Mouse (Mus musculus) c-Kit-positive CD71-positive TER-119-negative erythroid progenitor cells, embryonic 14.5 days (primary cell): ENCODE measurements around the gene 1810010H24Rik.
"Not testable (repeated sequence)": the region's sequence is repeated elsewhere in the genome, so short reads cannot be mapped to it uniquely, and the experiment has no call there.

ENCODE experiments used
- DNase-seq: peaks from one replicate; pipeline ENCODE4 v3.0.0-alpha.2; 2013; ENCODE audit warnings: low read depth

1810010H24Rik gene

DNA sequence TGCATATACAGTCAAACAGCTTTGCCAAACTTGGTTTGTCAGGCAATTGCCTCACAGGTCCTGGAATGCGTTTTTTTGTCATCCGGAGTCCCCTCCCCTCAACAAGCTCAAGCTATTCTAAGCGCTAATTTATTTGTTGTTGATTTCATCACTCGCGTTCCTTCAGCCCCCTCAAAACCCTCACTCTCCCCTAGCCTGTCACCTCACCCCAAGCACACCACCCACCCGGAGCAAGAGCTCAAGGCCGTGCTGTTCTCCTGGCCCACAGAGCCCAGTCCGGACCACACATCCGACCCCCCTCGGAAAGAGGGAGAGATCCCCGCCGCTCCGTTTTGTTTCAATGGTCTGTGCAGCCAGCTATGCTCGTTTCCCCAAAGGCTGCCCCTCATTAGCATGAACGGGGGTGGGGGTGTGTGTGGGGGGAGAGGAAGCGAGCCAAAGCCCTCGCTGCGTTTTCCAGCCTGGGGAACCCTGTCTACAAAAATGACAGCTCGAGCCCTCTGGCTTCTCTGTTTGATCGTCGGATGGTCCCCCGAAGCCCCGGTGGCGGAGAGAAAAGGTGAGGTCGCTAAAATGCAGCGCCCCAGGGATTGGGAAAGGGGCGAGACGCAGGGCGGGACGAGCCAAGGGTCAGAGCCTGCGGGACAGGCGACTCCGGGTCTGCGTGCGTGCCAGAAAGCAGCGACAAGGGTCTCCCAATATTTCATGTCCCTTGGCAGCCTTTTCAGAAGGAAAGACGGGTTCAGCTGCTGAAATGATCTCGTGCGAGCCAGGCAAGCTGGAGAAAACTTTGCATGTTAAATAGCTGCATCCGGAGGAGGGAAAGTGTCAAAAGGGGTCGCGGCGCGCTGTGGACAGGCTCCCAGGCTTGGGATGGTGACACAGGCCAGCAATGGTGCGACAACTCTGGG lies at the start of gene 1810010H24Rik:
TSS of gene 1810010H24Rik (plus strand) at position 271 of the 911 bp plus-strand sequence.
- no peak for DNase-seq

DNA sequence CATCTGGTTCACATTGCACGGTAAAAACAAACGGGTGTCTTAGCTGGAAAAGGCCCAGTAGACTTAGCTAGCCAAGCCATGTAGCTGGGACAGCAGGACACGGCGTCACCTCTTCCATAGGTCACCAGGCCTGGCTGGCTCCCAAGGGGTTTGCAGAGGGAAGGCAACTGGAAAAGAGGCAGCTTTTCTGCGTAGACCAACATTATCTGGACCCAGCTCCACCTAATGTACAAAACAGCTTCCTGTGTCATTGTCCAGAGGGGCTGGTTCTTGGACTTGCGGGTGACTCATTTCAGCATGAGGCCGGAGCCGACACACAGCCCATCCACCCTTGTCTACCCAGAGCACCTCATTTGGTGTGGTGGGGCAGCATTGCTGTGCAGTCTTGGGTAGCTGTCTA lies 49.3 kb upstream of the 1810010H24Rik start:
- DNase-seq, result no peak

DNA sequence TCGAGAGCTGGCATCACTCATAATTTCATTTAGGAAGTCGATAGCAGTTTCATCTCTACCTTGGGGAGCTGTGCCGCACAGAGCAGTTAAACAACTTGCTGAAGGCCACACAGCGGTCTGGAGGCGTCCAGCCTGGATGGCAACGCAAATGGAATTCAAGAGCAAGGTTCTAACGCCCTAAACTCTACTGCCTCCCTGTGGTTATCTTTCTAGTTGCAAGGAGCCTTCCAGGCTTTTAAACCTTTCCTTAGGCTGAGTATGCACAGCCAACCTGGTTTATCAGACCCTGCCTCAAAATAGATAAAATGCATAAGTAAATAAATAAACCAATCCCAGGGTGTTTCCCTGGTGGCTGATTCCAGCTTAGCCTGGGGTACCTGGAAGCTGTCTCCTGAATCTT lies 45.0 kb upstream of the 1810010H24Rik start:
- peak; percentile 60 for DNase-seq

DNA sequence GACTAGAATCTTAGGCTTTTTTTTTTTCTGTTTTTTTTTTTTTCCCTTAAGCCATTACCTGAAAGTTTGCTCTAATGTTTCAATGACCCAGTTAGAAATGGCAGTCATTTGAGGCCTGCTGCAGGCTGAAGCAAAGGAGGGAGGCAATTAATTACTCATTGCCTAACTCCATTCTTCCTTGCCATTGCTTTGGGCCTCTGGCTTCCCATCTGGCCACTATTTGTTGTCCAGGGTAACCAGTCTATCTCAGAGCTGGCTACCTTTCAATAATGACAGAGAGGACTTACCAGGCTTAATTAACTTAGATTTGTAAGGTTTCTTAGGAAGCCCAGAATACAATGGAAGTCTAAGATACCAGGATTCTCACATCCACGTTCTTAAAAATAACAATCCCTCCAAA lies 43.7 kb upstream of the 1810010H24Rik start:
- DNase-seq, result no peak

DNA sequence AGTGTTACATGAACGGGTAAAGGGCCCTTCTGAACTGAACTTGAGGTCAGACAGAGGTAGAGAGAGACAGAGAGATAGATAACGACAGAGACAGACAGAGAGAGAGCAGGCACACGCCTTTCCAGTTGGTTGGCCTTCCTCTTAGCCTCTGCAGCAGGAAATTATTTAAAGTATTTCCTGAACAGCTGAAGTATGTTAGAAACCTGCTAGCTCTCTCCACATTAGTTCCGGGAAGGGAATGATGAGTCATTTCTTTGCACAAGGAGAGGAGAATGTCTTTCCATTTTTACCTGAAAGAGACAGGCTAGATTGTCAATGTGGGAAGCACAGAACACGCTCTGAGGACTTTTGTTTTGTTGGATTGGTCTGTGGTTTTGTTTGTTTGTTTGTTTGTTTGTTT lies 43.1 kb upstream of the 1810010H24Rik start:
- DNase-seq, result no peak

DNA sequence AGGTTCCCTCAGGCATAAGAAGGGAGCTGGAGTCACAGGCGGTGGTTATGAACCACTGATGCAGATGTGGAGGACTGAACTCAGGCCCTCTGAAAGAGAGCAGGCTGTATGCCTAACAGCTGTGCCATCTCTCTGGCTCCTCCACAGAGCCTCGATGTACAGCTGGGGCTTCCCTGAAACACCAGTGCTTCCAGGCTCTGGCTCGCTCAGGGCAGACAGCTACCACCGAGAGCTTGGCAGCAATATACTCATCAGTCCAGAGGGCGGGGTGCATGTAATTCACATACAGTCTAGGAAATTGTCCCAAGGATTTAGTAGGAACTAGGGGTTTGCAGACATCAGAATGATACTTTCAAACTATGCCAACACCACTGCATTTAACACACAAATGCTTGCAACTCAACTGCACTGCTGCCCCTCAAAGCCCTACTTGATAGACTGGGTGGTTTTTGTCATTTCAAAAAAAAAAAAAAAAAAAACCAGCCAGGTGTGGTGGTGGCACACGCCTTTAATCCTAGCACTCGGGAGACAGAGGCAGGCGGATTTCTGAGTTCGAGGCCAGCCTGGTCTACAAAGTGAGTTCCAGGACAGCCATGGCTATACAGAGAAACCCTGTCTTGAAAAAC lies 39.4 kb upstream of the 1810010H24Rik start:
- not testable (repeated sequence) for DNase-seq

DNA sequence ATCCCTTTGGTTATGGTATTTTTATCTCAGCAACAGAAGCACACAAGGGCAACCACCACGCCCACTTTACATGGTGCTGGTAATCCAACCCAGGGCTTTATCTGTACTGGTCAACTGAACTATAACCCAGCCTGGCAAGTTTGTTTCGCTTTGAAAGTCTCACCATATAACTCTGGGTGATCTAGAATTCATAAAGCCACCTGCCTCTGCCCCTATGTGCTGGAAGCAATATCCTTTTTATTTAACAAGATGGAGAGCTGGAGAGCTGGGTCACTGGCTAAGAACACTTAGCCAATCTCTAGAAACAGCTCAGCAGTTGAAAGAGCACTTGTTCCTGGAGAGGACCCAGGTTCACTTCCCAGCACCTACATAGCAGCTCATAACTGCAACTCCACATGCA lies 38.1 kb upstream of the 1810010H24Rik start:
- no peak for DNase-seq

DNA sequence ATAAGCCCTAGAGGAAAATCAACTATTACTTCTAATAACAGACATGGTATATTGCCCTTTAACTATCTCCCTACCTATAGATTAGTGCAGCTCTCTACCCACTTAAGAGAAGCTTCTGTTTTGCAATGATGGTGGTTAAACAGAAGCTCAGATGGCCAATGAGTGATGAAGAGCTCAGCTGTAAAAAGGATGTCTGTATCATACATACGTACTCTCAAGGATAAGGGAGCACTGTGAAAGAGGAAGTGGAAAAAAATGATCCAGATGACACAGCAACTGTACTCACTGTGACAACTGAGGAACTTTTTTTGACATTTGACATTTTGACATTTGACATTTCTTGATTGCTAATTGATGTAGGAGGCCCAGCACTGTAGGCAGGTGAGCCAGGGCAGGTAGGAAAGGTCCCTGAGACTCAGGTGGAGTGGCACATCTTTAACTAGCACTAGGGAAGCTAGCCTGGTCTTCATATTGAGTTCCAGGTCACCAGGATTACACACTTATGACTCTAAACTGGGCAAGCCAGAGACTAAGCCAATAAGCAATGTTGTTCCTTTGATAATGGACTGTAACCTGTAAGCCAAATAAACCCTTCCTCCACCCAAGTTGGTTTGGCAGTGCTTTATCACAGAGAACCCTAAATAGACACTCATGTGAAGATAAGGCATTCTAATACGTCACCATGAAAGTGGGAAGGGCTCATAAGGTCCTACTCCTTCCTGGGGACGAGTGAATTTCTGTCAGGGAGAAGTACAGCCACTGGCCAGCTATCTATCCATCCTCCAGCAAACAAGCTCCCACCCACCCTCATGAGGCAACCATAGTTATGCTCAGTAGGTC lies 31.0 kb upstream of the 1810010H24Rik start:
- DNase-seq, result peak; percentile 76

DNA sequence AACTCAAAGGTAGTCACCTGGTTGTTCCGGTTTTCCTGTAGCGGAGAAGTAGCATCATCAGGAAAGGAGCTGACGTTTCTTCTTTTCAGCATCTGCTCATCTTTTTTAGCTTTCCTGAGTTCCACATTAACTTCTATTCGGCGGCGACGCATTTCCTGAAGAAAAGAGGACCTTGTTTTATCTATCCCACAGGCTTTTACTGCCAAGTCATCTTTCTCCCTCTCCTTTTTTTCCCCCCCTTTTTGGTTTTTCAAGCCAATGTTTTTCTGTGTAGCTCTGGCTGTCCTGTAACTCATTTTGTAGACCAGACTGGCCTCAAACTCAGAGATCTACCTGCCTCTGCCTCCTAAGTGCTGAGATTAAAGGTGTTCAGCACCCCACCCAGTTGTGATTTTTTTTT lies 29.0 kb upstream of the 1810010H24Rik start:
- DNase-seq, result not testable (repeated sequence)

DNA sequence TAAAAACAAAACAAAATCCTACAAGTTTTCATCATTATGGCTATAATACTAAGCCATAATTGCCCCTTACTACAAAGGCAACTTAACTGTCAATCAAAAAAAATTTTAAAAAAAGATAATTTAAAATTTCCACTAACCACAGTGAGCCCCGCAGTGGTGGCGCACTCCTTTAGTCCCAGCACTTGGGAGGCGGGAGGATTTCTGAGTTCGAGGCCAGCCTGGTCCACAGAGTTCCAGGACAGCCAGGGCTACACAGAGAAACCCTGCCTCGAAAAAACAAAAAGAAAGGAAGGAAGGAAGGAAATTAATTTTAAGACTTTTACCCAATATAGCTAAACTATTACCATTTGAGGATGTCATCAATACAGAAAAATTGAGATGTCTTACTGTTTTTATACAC lies 27.5 kb upstream of the 1810010H24Rik start:
- no peak for DNase-seq

DNA sequence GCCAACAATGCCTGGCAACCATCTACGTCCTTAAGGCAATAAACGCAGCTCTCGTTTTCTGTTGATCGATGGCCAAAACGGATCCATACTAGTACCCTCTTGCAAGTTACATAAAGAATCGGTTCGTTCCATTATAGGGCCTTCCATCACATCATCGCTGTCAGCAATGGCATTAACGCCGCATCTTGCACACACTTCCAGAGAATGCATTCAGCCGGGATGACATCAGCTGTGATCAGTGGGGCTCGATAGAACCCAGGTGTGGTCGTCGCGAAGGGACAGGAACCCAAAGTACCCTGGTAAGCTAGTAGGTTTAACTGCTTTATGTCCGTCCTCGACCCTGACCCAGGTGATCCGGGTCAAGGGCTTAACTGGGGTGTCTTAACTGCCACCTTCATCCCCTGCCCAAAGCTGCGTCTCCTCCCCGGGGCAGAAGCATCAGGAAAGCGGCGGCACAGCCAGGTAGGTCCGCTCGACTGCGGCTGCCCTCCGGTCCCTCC lies 26.8 kb upstream of the 1810010H24Rik start:
- DNase-seq, result no peak

DNA sequence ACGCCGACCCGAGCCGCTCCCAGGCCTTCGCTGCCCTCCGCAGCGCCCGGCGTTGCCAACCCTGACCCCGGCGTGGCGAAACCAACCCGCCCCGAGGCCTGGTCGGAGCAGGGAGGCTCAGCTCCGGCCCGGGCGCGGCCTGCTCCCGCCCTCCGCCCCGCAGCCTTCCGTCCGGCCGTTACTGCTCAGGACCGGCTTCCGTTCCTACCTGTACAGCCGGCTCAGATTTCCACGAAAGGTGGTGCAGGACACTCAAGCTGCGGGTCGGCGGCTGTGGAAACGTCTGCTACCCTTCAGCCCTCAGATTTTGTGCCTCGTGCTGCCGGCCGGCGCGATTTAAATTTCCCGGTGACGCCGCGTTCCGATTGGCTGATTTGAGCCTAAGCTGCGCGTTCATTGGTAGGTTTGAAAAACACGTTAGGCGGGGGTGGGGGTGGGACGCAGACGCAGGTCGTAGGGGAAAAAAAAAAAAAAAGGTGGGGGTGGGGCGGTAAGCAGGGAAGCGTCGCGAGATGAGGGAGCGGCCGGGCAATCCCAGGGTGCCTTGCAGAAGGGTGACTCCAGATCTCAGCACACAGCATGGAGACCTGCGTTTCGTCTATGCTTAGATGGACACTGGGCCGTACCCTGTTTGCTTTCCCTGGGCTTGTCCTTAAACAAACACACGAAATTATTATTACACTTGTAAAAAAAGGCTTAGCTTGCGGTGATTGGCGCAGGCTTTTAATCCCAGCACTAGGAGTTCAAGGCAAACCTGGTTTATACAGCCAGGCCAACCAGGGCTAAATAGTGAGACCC lies 26.1 kb upstream of the 1810010H24Rik start, which contains the start of gene Kpna2:
TSS of gene Kpna2 (minus strand) at position 391 of the 798 bp plus-strand sequence.
- DNase-seq, result peak; percentile 88

DNA sequence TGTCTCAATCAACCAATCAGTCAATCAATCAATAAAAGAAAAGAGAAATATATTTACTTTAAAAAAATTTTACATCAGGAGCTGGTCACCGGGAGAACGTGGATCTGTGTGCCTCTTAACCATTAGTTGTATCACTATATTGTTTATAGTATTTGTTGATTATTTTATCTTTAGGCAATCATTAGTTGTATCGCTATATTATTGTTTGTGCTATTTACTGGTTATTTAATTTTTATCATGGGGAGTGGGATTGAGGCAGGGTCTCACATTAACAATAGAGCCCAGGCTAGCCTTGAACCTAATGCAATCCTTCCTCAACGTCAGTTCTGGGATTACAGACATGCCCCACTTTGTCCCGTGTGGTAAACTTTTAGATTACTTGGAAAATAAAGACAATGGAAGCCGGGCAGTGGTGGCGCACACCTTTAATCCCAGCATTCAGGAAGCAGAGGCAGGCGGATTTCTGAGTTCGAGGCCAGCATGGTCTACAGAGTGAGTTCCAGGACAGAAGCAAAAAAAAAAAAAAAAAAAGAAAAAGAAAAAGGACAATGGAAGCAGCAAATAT lies 25.4 kb upstream of the 1810010H24Rik start:
- no peak for DNase-seq

DNA sequence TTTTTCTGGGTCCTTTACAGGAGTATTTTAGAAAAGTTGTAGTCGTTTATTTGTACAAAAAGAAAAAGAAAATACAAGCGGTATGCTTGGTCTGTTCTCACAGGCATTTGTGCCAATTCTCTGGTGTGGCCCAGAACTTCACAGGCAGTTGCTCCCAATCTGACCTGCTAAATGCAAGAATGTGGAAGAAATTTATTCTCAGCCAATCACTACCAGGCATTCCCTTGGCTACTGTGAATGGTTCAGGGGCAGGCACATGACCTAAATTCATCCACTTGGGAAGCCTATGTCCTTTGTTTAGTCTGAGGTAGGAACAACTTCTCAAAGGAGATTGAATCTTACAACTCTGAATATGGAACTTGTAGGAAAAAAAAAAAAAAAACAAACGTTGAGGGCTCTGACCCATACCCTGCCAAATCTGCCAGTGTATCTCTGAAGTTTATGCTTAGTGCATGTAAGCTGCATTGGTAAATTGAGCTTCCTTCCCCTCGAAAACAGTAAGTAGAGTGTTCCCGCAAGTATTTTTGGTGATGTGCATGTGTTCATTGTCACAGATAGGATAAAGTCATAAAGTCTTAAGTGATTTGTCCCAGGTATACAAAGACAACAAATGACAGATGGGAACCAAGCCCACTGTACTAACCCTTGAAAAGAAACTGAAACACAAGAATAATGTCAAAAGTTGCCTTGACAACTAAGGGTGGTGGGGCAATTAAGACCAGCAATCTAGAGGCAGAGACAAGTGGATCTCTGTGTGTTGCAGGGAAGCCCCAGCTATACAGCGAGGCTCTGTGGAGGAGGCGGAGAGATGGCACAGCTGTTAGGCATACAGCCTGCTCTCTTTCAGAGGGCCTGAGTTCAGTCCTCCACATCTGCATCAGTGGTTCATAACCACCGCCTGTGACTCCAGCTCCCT lies 23.5 kb upstream of the 1810010H24Rik start:
- DNase-seq, result no peak

DNA sequence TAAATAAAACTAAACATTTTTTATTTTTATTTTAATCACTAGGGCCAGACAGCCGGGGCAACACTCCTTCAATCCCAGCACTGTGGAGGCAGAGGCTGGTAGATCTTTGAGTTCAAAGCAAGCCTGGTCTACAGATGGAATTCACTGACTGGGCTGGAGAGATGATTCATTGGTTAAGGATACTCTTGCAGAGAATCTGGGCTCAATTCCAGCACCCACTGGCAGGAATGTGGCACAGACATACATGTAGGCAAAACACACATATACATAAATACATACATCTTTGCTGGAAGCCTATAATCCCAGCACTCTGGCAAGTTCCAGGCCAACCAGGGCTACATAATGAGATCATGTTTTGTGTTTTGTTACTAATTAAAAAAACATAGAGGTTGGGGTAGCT lies 19.9 kb upstream of the 1810010H24Rik start:
- DNase-seq, result no peak

DNA sequence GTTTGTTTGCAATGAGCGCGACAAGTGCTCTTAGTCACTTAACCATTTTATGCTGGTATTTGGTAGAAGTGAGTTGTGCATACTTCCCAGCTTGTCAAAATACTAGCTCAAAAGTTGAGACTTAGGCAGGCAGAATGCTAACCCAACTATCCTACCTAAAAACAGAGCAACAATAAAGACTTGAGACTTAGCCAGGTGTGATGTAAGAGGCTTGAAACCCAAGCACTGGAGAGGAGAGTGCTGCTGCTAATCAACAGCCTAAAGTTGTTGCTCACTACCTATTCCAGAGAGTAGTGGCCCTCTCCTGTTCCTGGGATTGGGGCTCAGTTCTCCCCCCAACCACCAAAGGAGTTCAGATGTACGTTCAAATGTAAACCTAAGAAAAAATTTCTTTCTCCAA lies 15.0 kb upstream of the 1810010H24Rik start:
- no peak for DNase-seq

DNA sequence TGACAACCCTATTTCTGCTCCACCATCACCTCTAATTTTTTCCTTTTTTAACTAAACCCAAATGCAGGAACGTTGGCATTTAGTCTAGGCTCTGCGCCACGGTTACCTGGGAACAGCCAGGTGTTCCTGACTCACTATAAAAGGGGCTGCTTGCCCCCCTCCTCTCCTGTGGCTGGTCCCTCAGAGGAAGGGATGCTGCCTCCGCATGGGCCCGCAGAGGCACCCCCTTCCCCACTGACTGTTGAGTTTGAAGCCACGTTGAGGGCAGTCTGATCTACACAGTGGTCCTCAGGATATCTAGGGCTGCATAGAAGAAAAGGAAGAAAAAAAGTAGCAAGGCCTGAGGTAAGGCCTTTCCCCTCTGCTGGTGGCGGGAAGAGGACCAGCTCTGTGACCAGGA lies 14.3 kb upstream of the 1810010H24Rik start:
- DNase-seq, result no peak

DNA sequence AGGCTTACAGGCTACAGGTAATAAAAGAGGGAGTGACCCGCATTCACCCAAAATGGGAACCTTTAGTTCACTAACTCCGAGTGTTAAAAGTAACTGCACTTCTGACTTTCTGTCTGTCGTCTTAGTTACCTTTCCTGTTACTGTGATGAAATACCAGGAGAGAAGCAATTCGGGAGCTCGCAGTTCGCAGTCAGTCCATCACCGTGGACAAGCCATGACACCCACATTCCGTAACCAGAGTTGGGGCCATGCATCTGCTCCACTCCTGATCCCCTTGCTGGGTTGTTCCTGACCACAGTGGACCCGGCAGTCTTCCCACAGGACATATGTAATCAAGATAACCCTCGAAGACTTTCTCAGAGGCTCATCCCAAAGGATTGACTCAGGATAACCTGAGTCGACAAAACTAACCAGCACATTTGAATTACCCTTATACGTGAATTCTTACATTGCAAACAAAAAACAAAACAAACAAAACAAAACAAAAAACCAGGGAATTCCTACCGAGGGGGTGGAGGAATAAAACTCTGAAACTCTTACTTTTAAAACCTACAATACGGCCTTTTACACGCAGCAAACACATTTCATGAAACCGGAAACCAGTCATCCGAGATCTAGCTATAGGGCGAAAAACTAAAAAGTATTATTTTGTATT lies 13.7 kb upstream of the 1810010H24Rik start:
- no peak for DNase-seq

DNA sequence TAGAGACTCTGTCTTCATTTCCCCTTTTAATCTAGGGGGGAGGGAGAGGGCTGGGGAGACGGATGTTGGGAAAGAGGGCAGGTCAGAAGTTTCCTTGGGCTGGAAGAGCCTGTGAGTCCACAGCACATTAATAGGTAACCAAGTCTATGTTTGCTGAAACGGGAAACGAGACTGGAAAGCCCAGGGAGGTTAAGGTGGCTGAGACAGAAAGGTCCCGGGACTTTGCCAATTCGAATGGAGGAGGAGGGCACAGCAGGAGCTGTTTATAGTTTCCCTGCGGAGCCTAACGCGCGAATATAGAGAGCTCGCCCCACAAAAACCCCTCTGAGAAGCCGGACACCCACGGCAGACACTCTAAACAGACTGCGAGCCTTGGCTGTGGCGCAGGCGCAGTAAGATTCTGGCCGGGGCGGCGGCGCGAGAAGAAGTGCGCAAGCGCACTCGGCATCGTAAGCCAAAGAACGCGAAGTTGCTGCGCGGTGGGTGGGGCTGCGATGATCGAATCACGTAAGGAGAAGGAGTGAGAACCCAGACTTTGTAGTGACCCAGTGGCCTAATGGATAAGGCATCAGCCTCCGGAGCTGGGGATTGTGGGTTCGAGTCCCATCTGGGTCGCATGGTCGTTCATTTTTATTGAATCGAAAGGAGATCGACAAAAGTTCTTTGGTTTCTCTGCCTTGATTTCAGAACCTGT lies 13.0 kb upstream of the 1810010H24Rik start:
- DNase-seq, result peak; percentile 95
